Mouse (Mus musculus) ES-E14 (cell line): ENCODE results near the gene Ankib1.
A peak's percentile ranks its signal among the peaks of the same experiment; 100 is the strongest.

Source experiments
- HCFC1 ChIP-seq: IDR thresholded peaks from 2 replicates; pipeline ENCODE4 v1.6.1; 2012; ENCODE audit warnings: low read length, inconsistent platforms, borderline replicate concordance; ENCODE audit not compliant: insufficient read depth
- ZC3H11A ChIP-seq: IDR thresholded peaks from 2 replicates; pipeline ENCODE4 v1.6.1; 2012; ENCODE audit warnings: low read depth, mild to moderate bottlenecking, inconsistent platforms, low read length, borderline replicate concordance

GRCm38 (mm10) chr5:3803292-3804165, 804 bp upstream of the Ankib1 start:
- peak; percentile 22 for TF ChIP-seq HCFC1
- no peak for TF ChIP-seq ZC3H11A
